Mouse (Mus musculus): ENCODE measurements at regions not wholly inside any gene's neighbourhood (a gene's known extent, or its start where the extent isn't known, plus 50 kb on each side); places are given as distances from the start of the nearest gene placed in this dataset.

DNA sequence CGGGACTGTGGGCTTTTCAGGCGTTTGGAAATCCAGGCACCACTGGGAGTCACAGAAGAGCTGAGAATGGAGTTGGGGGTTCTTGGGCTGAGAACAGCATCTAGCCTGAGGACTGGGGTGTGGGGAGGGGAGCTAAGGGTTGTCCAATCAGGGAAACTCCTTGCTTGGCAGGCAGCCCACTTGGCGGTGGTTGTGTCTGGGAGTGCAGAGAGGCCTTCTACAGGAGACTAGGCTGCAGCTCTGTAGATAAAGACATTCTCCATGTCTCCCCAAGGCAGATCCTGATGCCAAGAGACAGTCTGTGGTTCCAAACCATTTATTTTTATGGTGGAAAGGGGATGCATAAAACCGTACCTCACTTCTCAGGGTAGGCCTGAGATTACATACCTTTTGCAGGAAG lies 774.6 kb downstream of the Brinp1 start:
- Histone ChIP-seq H3K27me3 (ENCODE audit: control insufficient read depth, insufficient read depth, low read length) (no peaks in the 10 kb centered on the region), H3K4me2 (replicated peaks; ENCODE audit: low read depth) (no peak overlapping the region), H3K36me3 (ENCODE audit: control insufficient read depth, insufficient read depth, low read length) (no peaks in the 10 kb centered on the region), H3K4me1 (replicated peaks; ENCODE audit: control insufficient read depth, insufficient read depth) (no peaks in the 10 kb centered on the region), H3K27ac (replicated peaks) (no peak overlapping the region), H3K4me3 (ENCODE audit: low read depth, low read length) (no peak overlapping the region), H3K9ac (ENCODE audit: low read length) (no peak overlapping the region), H3K9me3 (ENCODE audit: control insufficient read depth, low read length) (no peaks in the 10 kb centered on the region)
- DNase-seq (ENCODE audit: low spot score) (no peak), ATAC-seq (ENCODE audit: low FRiP score, low TSS enrichment) (no peak)
- 71% methylated on average over 4 of the region's 4 CpGs for WGBS
- TF ChIP-seq CTCF (IDR thresholded peaks at IDR 0.05; ENCODE audit: low read depth) (no peak), EP300 (optimal IDR thresholded peaks at IDR 0.05) (no peak)

DNA sequence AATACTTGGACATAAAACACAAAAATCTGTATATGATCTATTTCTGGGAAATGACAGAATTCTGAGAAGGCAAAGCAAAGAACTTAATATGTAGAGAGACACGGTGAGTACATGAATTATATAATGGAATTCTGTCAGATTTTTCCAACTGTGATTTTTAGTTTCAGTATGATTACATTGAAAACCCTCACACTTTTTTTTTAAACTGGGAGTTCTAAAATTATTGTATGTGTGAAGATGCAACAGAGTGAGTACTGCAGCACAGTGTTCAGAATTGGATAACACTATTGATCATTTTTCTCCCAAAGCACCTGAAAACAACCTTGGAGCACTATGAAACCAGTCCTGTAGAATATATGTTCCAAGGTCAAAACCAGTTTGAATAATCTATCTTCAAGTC lies 797.7 kb downstream of the Brinp1 start:
- Histone ChIP-seq H3K4me3 (ENCODE audit: low read depth, low read length) (no peak overlapping the region), H3K4me2 (replicated peaks; ENCODE audit: low read depth) (no peak overlapping the region), H3K9ac (ENCODE audit: low read length) (no peak overlapping the region), H3K9me3 (ENCODE audit: control insufficient read depth, low read length) (no peaks in the 10 kb centered on the region), H3K27ac (replicated peaks) (no peak overlapping the region), H3K4me1 (replicated peaks; ENCODE audit: control insufficient read depth, insufficient read depth) (no peaks in the 10 kb centered on the region), H3K36me3 (ENCODE audit: control insufficient read depth, insufficient read depth, low read length) (no peaks in the 10 kb centered on the region), H3K27me3 (ENCODE audit: control insufficient read depth, insufficient read depth, low read length) (no peaks in the 10 kb centered on the region)
- ATAC-seq (ENCODE audit: low FRiP score, low TSS enrichment) (no peak), DNase-seq (ENCODE audit: low spot score) (no peak)
- 87% methylated on average over 1 of the region's 1 CpGs for WGBS
- no peak for TF ChIP-seq CTCF (IDR thresholded peaks at IDR 0.05; ENCODE audit: low read depth)
- TF ChIP-seq EP300 (optimal IDR thresholded peaks at IDR 0.05) = no peak

DNA sequence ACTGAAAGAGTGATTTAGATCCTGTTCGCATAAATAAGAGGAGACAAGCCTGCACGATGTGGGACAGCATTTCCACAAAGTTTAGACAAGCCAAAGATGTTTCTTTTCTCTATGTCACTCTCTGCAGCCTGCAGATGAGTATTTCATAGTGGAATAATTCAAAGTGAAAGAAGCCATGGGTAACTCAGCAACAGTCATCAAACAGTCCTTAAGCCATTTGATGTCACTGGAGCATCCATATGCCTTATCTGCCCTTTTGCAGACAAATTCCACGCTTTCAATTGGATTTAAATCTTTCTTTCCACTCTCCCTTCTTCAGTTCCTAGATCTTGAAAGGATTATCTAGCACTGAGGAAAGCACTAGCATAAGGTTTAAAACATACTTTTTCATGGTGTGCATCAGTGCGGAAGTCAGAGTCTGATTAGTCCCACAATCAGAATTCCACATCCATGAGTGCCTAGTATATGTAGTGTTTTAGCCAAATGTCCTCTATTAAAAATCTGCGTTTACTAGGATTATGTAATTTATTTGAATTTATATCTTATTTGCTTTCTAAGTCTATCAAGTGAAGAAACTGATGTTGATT lies 805.6 kb downstream of the Brinp1 start:
- Histone ChIP-seq H3K27me3 (ENCODE audit: control insufficient read depth, insufficient read depth, low read length) (no peaks in the 10 kb centered on the region), H3K36me3 (ENCODE audit: control insufficient read depth, insufficient read depth, low read length) (no peaks in the 10 kb centered on the region), H3K4me2 (replicated peaks; ENCODE audit: low read depth) (no peak overlapping the region), H3K27ac (replicated peaks) (no peak overlapping the region), H3K9ac (ENCODE audit: low read length) (no peak overlapping the region), H3K4me1 (replicated peaks; ENCODE audit: control insufficient read depth, insufficient read depth) (no peaks in the 10 kb centered on the region), H3K9me3 (ENCODE audit: control insufficient read depth, low read length) (no peaks in the 10 kb centered on the region), H3K4me3 (ENCODE audit: low read depth, low read length) (no peak overlapping the region)
- no peak for TF ChIP-seq CTCF (IDR thresholded peaks at IDR 0.05; ENCODE audit: low read depth)
- TF ChIP-seq EP300 (optimal IDR thresholded peaks at IDR 0.05) = no peak
- no peak for DNase-seq (ENCODE audit: low spot score)
- no peak for ATAC-seq (ENCODE audit: low FRiP score, low TSS enrichment)
- 76% methylated on average over 5 of the region's 5 CpGs for WGBS

DNA sequence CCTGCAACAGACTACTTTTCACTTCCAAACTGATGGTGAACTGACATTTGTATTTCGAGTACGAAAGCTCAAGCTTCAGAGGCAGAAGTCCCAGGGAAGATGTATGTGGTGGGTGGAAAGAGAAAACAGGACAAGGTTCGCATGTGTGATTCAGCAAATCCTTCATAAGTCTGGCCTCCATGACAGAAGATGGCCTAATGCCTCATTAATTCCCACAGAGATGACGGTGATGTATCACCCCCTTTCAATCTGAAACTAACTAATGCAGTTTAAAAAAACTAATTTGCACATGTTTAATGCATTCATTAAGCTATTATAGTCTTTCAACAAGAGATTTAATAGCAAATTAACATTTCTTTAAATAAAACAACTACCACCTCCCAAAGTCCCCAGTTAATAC lies 826.1 kb downstream of the Brinp1 start:
- Histone ChIP-seq H3K27me3 (ENCODE audit: control insufficient read depth, insufficient read depth, low read length) (no peaks in the 10 kb centered on the region), H3K9me3 (ENCODE audit: control insufficient read depth, low read length) (no peaks in the 10 kb centered on the region), H3K4me1 (replicated peaks; ENCODE audit: control insufficient read depth, insufficient read depth) (no peaks in the 10 kb centered on the region), H3K36me3 (ENCODE audit: control insufficient read depth, insufficient read depth, low read length) (no peaks in the 10 kb centered on the region), H3K27ac (replicated peaks) (no peak overlapping the region), H3K9ac (ENCODE audit: low read length) (no peak overlapping the region), H3K4me2 (replicated peaks; ENCODE audit: low read depth) (no peak overlapping the region), H3K4me3 (ENCODE audit: low read depth, low read length) (no peak overlapping the region)
- DNase-seq (ENCODE audit: low spot score) (no peak), ATAC-seq (ENCODE audit: low FRiP score, low TSS enrichment) (no peak)
- TF ChIP-seq EP300 (optimal IDR thresholded peaks at IDR 0.05) (no peak), CTCF (IDR thresholded peaks at IDR 0.05; ENCODE audit: low read depth) (no peak)
- WGBS = 60% methylated on average over 4 of the region's 4 CpGs

DNA sequence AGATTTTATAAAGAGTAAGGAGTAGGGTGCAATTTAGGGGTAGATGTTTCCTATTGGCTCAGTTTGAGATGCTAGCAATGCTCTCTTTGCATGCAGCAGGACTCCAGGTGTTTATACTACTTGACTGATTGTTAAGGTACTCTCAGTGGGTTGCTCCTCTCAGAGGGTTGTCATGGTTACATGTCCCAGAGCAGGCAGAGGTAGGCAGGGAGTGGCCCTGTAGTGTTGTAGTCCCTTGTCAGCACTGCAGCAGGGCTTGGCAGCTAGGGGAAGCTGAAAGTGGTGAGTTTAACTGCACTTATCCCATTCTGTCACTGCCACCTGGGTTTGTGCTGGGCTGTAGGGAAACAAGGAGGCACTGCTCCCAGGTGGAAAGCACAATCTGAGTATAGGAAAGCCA lies 839.7 kb downstream of the Brinp1 start:
- Histone ChIP-seq H3K4me2 (replicated peaks; ENCODE audit: low read depth) (no peak overlapping the region), H3K9me3 (ENCODE audit: control insufficient read depth, low read length) (no peaks in the 10 kb centered on the region), H3K36me3 (ENCODE audit: control insufficient read depth, insufficient read depth, low read length) (no peaks in the 10 kb centered on the region), H3K27ac (replicated peaks) (no peak overlapping the region), H3K4me3 (ENCODE audit: low read depth, low read length) (no peak overlapping the region), H3K27me3 (ENCODE audit: control insufficient read depth, insufficient read depth, low read length) (no peaks in the 10 kb centered on the region), H3K4me1 (replicated peaks; ENCODE audit: control insufficient read depth, insufficient read depth) (no peaks in the 10 kb centered on the region), H3K9ac (ENCODE audit: low read length) (no peak overlapping the region)
- TF ChIP-seq EP300 (optimal IDR thresholded peaks at IDR 0.05) = no peak
- no peak for TF ChIP-seq CTCF (IDR thresholded peaks at IDR 0.05; ENCODE audit: low read depth)
- DNase-seq (ENCODE audit: low spot score) = no peak
- no peak for ATAC-seq (ENCODE audit: low FRiP score, low TSS enrichment)

DNA sequence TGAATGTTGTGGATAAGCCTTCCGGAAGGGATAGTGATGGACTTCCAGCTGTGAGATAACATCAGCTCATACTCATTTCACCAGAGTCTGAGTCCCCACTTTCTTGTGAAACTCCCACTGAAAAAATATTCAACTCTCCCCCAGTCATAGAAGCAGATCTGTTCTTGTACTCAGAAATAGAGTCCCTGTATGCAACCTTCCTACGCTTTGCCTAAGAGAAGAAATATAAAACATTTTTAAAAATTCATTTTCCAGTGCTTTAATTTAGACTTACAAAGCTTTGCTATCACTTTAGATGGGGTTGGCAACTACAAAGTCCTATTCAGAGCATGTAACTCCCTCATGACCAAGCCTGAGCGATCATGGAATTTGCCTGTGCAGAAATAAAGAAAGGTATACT lies 868.9 kb downstream of the Brinp1 start:
- Histone ChIP-seq H3K27ac (replicated peaks) (no peak overlapping the region), H3K27me3 (ENCODE audit: control insufficient read depth, insufficient read depth, low read length) (no peaks in the 10 kb centered on the region), H3K4me2 (replicated peaks; ENCODE audit: low read depth) (no peak overlapping the region), H3K36me3 (ENCODE audit: control insufficient read depth, insufficient read depth, low read length) (no peaks in the 10 kb centered on the region), H3K4me1 (replicated peaks; ENCODE audit: control insufficient read depth, insufficient read depth) (no peaks in the 10 kb centered on the region), H3K9ac (ENCODE audit: low read length) (no peak overlapping the region), H3K4me3 (ENCODE audit: low read depth, low read length) (no peak overlapping the region), H3K9me3 (ENCODE audit: control insufficient read depth, low read length) (no peaks in the 10 kb centered on the region)
- DNase-seq (ENCODE audit: low spot score) = no peak
- ATAC-seq (ENCODE audit: low FRiP score, low TSS enrichment) = no peak
- TF ChIP-seq EP300 (optimal IDR thresholded peaks at IDR 0.05) (no peak), CTCF (IDR thresholded peaks at IDR 0.05; ENCODE audit: low read depth) (no peak)
- WGBS = 94% methylated on average over 3 of the region's 3 CpGs

All from stomach, postnatal 0 days (tissue).